Mouse (Mus musculus) ES-E14 (cell line): ENCODE data around the gene Atf3. TPM values are rescaled to one million over a fixed set of nuclear protein-coding genes. Genes with fewer than 3 reads are reported as not detected.

Source experiments
- DNase-seq: peaks from one replicate; pipeline ENCODE4 v3.0.0-alpha.2; 2013; ENCODE audit warnings: low read depth, low spot score
- H3K27ac ChIP-seq: 2 replicates; pipeline ENCODE4 v1.5.1; 2012; ENCODE audit warnings: low read depth, mild to moderate bottlenecking, low read length, moderate library complexity, mixed read lengths; ENCODE audit not compliant: poor library complexity, insufficient read depth, severe bottlenecking
- H3K36me3 ChIP-seq: 2 replicates; pipeline ENCODE4 v1.6.1; 2012; ENCODE audit warnings: mild to moderate bottlenecking, low read length, moderate library complexity, mixed read lengths; ENCODE audit not compliant: control insufficient read depth, poor library complexity, insufficient read depth, severe bottlenecking
- H3K4me1 ChIP-seq, 2 experiments: fragments of 150-350 bp in 1 of 2; sonication (generic) in 1 of 2; 2 replicates each; pipeline ENCODE4 v1.6.1; 2012; ENCODE audit warnings: low read length in 2 of 2, mild to moderate bottlenecking in 1 of 2, mixed read lengths in 1 of 2; ENCODE audit not compliant: control insufficient read depth in 2 of 2, insufficient read depth in 2 of 2, poor library complexity in 1 of 2
- H3K4me3 ChIP-seq, 2 experiments: fragments of 150-350 bp in 1 of 2; sonication (generic) in 1 of 2; 2 replicates each; pipeline ENCODE4 v1.5.1; 2012; ENCODE audit warnings: low read length in 2 of 2, low read depth in 1 of 2, mild to moderate bottlenecking in 1 of 2, mixed read lengths in 1 of 2; ENCODE audit not compliant: insufficient read depth in 1 of 2, poor library complexity in 1 of 2, severe bottlenecking in 1 of 2
- H3K9ac ChIP-seq: 2 replicates; pipeline ENCODE4 v1.6.1; 2012; ENCODE audit warnings: low read depth, mild to moderate bottlenecking, low read length, mixed read lengths; ENCODE audit not compliant: poor library complexity, insufficient read depth, severe bottlenecking
- H3K9me3 ChIP-seq: fragments of 150-350 bp; sonication (generic); 2 replicates; pipeline ENCODE4 v1.6.1; 2012; ENCODE audit warnings: low read depth, mild to moderate bottlenecking, low read length; ENCODE audit not compliant: control insufficient read depth, insufficient read depth
- CHD2 ChIP-seq: IDR thresholded peaks from 2 replicates; pipeline ENCODE4 v1.6.1; 2014; ENCODE audit warnings: mild to moderate bottlenecking, low read depth, low read length, inconsistent platforms
- HCFC1 ChIP-seq: IDR thresholded peaks from 2 replicates; pipeline ENCODE4 v1.6.1; 2012; ENCODE audit warnings: low read length, inconsistent platforms, borderline replicate concordance; ENCODE audit not compliant: insufficient read depth
- MAFK ChIP-seq: IDR thresholded peaks from 2 replicates; pipeline ENCODE4 v1.6.1; 2014; ENCODE audit warnings: mild to moderate bottlenecking, low read depth, low read length, inconsistent platforms; ENCODE audit not compliant: insufficient read depth
- ZC3H11A ChIP-seq: IDR thresholded peaks from 2 replicates; pipeline ENCODE4 v1.6.1; 2012; ENCODE audit warnings: low read depth, mild to moderate bottlenecking, inconsistent platforms, low read length, borderline replicate concordance
- ZNF384 ChIP-seq: IDR thresholded peaks from 2 replicates; pipeline ENCODE4 v1.6.1; 2012; ENCODE audit warnings: low read depth, low read length, inconsistent platforms
- in situ Hi-C, 2 experiments: fragments of 600-800 bp; cut with MboI; formaldehyde crosslinking; loops; one replicate each; pipeline ENCODE4 v1.15.1; 2025; ENCODE audit warnings: low sequenced_read_pairs in 2 of 2, inconsistent platforms in 1 of 2; ENCODE audit not compliant: unreplicated experiment in 2 of 2
- total RNA-seq: library from RNA; depleted of rRNA; stranded (reverse); fragments of 300-350 nt; gene quantifications from 2 replicates; pipeline ENCODE4 v1.2.3, GENCODE M21; 2012

Atf3 gene
- total RNA-seq, 1 experiment = 8.0 TPM

DNA sequence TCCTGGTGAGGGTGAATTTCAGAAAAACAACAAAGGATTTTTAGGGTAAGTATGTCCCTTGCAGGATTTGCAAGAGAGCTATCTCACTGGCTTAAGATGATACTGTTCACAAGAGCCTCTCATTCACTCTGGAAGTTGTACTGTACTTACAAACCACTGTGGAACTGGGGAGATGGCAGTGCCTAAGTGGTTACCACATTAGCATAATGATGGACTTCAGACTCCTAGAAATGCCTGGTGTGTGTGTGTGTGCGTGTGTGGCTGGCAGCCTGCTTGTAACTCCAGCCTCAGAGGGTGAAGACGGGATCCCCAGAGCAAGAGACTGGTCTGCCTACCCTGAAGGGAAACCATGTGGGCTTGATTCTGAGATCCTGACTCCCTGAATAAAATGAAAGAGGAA lies 14.3 kb downstream of the Atf3 start:
- H3K4me3 ChIP-seq = no peak overlapping the region
- H3K4me1 ChIP-seq = 0 out of 4 replicates have a peak, but pooled peaks cover 0 to 1% of the 10 kb centered on the region in 2 experiments
- TF ChIP-seq HCFC1 (no peak), ZNF384 (no peak), ZC3H11A (no peak), CHD2 (no peak), MAFK (no peak)
- no peak for DNase-seq
- H3K9ac ChIP-seq = no peak overlapping the region
- in situ Hi-C loops = no loop called here
- H3K27ac ChIP-seq = no peak overlapping the region
- no peaks in the 10 kb centered on the region for H3K36me3 ChIP-seq
- no peaks in the 10 kb centered on the region for H3K9me3 ChIP-seq

DNA sequence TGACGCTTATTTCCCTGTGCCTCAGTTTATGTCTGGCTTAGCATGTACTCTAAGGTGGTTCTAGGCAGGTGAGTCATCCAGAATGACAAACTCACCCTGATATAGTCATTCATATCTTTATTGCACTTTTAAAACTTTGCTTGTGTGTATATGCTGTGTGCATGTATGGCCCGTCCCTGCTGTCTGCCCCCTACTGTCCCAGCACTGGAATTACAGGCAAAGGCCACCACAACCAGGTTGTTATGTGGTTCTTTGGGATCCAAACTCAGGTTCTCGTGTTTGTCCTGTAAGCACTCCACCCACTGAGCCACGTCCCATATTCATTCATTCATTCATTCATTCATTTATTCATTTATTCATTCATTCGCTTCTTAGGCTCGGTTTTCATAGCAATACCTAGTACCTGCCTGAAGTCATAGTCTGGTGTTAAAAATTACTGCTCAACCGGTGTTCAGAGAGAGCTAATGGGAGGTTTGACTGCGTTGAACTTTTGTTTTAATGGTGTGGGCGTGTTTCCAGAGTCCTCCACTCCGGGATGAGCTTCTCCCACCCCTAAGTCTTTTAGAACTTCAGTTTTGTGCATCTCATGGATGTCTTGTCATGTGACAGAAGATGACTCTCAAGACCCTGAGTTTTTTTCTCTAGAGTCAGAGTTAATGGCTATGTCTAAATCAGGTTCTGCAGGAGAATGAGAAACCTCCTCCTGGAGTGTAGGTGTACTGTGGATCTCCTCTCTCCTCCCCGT lies 15.5 kb downstream of the Atf3 start:
- H3K36me3 ChIP-seq = no peaks in the 10 kb centered on the region
- H3K9ac ChIP-seq = no peak overlapping the region
- H3K9me3 ChIP-seq = no peaks in the 10 kb centered on the region
- DNase-seq = no peak
- TF ChIP-seq ZNF384 (no peak), ZC3H11A (no peak), CHD2 (no peak), MAFK (no peak), HCFC1 (no peak)
- no peak overlapping the region for H3K4me3 ChIP-seq
- H3K4me1 ChIP-seq = 0 out of 4 replicates have a peak, but pooled peaks cover 0 to 1% of the 10 kb centered on the region in 2 experiments
- H3K27ac ChIP-seq = no peak overlapping the region
- in situ Hi-C loops = no loop called here

DNA sequence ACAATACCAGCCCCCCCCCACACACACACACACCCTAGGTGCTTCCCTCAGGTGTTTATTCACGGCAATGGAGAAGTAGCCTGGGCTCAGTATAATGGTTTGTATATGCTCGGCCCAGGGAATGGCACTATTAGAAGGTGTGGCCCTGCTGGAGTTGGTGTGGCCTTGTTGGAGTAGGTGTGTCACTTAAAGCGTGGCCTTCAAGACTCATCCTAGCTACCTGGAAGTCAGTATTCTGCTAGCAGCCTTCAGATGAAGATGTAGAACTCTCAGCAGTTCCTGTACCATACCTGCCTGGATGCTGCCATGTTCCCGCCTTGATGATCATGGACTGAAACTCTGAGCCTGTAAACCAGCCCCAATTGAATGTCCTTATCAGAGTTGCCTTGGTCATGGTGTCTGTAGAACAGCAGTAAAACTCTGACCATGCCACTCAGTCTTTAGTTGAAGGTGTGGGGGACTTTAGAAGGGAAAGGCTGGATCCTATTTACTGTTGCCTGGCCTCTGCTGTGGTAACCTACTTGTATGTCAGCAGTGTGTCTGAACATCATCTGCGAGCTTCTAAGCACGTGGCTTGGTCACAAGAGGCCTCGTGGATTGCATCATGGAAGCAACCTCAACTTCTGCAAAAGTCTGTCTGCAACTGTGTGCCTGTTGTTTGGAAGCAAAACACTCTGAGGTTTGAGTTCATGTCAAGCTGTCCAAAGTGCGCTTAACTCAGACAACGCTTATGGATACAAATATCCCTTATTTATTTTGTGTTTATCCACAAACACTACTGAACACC lies 16.8 kb downstream of the Atf3 start:
- in situ Hi-C loops = no loop called here
- no peak for DNase-seq
- H3K27ac ChIP-seq = no peak overlapping the region
- H3K4me3 ChIP-seq = no peak overlapping the region
- no peaks in the 10 kb centered on the region for H3K36me3 ChIP-seq
- H3K9me3 ChIP-seq = no peaks in the 10 kb centered on the region
- TF ChIP-seq MAFK = no peak
- no peak for TF ChIP-seq ZC3H11A
- TF ChIP-seq ZNF384 = no peak
- TF ChIP-seq CHD2 = no peak
- TF ChIP-seq HCFC1 = no peak
- no peaks in the 10 kb centered on the region for H3K4me1 ChIP-seq
- no peak overlapping the region for H3K9ac ChIP-seq

DNA sequence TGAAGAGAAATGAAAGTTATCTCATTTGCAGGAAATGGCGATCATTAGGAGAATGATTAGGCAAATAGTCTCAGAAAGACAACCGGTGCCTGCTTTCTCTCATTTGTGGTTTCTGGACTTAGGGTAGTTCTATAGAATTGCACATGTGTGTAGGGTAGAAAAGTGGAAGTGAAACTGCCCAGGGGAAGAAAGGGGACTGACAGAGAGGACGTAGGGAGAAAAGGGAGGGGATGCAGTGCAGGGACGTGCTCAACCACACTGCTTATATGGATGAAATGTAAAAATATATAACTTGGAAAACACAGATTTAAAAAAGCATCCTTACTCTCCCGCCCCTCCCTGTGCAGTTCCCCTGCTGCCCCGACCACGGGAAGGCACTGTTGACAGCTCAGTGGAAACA lies 19.9 kb downstream of the Atf3 start:
- Histone ChIP-seq H3K9ac (no peak overlapping the region), H3K9me3 (no peaks in the 10 kb centered on the region), H3K4me1 (no peaks in the 10 kb centered on the region), H3K4me3 (no peak overlapping the region), H3K27ac (no peak overlapping the region), H3K36me3 (no peaks in the 10 kb centered on the region)
- TF ChIP-seq CHD2 (no peak), MAFK (no peak), HCFC1 (no peak), ZNF384 (no peak), ZC3H11A (no peak)
- DNase-seq = no peak
- in situ Hi-C loops = no loop called here
